Mouse (Mus musculus) cerebellum, adult 8-10 months (tissue): ENCODE results near the gene Colgalt2.
"Not testable (repeated sequence)": the region's sequence is repeated elsewhere in the genome, so short reads cannot be mapped to it uniquely, and the experiment has no call there.

Source experiments
- DNase-seq: peaks from one replicate; pipeline ENCODE4 v3.0.0; 2022

Gene Colgalt2

DNA sequence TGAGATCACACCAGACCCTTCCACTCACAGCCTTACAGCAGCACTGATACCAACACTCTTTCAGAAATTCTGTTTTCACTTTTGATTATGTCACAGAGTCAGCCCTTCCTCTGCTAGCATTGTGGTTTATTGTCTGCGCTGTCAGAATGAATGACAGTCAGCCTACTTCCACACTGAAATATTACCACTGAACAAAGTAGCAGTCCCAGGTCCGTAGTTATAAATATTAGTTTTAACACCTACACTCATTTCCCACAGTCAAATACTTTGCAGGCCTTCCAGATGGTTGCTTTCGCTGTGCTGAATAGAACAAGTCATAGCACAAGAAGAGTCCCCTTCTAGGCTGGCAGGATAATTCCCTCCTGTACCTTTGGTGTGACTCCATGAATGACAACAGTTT lies 22.7 kb downstream of the Colgalt2 start:
- DNase-seq, result no peak

DNA sequence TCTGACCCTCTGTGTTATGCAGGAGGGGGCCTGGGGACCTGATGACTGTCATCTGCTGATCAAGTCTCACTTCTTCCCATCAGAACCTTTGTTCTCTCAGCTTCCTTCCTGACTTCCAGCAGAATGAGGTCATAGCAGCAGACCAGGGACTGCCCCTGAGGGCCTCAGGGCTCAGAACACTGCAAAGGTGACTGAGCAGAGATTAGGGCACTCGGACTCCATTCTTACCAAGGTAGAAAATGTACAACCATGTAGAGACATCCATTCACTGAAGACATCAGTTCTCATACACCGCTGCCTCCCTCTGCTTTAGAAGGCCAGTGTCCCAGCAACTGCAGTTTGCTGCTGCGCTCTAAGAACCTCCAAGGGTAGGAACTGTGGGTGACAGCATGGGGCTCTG lies 23.4 kb downstream of the Colgalt2 start:
- no peak for DNase-seq

DNA sequence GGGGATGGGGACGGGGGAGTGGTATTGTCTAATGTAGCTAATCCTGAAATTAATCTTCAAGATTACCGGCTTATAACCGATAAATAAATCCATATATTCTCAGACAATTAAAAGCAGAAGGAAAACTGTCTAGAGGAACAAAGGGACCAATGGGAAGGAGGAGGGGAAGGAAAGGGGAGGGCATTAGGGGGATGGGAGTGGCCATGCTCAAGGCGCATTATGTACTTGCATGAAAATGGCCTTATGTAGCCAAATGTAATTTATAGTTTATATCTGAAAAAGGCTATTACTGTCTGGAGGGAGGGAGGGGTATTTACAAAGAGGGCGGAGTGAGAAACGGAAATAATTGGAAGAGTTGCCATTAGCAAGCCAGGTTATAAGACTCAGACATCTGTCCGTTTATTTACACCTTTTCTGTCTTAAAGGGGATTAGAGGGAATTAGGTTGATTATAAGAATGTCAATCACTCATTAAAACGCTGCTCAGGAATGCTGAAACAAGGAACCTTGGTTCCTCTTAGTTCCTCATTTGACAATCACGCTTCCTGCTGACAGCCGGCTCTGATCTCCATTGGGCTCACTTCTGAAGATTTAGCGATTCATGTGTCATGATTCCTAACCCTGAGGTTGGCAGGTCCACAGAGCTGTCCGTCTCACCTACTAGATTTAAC lies 28.4 kb downstream of the Colgalt2 start:
- no peak for DNase-seq

DNA sequence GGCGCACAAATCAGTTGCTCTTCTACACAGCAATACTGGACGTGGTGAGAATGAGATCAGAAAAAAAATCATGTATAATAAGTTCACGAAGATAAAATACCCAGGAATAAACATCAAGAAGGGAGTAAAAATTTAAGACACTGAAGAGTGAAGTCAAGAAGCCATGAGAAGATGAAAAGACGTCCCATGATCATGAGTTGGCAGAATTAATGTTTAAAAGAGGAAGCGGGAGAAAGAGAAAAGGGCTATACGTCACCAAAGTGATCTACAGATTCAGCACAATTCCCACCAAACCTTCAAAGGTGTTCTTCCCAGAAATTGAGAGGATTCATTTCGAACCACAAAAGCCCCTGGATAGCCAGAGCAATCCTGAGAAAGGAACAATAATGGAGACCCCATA lies 30.2 kb downstream of the Colgalt2 start:
- DNase-seq, result no peak

DNA sequence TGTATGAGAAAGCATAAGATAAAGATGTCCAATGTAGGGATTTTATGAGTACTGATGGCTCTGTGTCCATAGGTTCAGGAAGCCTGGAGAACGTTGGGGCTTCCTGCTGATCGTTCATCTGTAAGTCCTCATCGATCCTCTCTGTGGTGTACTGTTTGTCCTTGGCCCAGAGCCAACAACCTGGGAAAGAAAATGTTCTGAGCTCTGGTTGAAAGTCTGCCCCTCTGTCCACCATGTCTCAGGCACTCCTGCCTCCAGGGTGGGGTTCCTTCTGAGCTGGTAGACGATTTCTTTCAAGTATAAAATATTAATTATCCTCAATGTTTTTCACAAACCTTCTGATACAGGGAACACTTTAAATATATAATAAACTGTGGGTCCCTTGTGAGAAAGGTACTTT lies 34.5 kb downstream of the Colgalt2 start:
- no peak for DNase-seq

DNA sequence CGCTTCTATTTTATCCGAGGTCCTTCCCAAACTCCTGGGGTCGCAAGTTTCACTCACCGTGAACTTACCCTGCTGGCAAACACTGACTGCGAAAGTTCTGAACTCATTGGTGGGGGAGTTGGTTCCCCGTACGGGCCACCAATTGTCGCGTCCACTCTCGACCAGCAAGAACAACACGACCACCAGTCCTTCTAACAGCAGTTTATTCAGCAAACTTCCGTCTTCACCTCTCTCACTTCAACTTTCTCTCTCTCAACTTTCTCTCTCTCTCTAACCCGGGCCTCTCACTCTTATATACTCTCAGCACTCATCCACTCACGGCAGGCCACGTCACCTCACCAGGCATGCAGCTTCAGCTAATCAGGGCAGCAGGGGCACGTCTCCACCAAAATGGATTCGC lies 37.9 kb downstream of the Colgalt2 start:
- not testable (repeated sequence) for DNase-seq

DNA sequence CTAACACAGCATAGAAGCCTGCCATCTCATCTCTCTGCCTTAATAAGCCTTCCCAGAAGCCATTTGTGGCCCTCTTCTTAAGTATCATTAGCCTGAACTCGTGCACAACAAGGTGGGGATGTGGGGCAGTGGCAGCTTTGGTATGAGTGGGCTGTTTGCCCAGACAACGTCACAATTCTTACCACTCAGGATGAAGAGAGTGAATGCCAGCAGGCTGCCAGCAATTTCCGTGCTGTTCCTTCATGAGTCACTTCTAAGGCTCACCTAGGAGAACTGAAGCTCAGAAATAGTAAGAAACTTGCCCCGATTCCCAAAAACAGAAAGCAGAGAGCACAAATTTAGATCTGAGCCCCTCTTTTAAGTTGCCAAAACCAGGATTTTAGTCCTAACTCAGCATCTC lies 39.8 kb downstream of the Colgalt2 start:
- DNase-seq, result no peak

DNA sequence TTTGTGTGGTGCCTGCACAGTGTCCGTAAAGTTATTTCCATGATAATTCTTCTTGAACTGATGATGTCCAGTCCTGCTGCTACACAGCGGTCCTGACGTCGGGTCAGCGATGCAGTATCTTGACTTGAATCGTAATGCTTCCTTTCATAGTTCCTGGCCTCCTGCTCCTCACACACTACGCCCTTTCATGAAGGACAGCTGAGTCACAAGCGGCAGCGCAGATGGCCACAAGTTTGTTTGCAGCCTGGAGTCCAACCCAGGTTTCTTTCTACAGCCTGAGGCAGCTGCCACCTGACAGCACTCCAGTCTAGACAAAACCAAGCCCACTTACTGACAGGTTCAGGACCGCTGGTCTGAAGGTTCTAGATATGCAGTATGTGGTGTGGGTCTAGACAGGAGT lies 40.2 kb downstream of the Colgalt2 start:
- DNase-seq, result no peak

DNA sequence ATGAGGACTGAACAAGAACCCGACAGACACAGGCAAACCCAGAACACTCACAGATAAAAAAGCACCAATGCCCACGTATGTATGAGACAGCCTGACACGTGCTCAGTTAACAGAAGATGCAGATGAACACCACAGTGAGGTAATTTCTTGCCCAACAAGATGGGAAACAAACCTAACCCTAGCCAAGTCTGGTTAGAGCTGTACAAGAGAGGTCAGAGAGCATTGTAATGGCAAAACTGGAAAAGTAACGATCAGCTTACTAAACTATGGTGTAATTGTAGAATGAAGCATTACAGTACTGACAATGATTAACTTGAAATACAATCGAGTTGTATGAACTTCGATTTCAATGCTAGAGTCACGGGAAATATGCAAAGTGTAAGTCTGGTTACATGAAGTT lies 45.0 kb downstream of the Colgalt2 start:
- no peak for DNase-seq

DNA sequence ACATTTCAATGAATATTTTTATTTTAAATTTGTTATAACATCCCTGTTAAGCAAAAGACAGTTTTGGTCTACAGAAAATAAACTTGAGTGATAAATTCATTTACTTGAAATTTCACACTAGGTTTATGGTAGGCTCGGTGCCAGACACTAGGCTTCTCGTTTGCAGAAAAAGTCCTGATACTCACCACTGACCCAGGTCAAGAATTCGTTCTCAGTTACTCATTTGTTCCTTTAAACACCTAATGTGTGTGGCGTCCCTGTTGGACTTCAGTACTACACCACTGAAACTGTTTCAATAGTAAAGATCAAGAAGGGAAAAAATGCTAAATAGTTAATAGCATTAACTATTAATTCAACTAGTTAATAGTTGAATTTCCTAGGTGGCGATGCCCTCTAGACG lies 46.3 kb downstream of the Colgalt2 start:
- DNase-seq, result no peak

DNA sequence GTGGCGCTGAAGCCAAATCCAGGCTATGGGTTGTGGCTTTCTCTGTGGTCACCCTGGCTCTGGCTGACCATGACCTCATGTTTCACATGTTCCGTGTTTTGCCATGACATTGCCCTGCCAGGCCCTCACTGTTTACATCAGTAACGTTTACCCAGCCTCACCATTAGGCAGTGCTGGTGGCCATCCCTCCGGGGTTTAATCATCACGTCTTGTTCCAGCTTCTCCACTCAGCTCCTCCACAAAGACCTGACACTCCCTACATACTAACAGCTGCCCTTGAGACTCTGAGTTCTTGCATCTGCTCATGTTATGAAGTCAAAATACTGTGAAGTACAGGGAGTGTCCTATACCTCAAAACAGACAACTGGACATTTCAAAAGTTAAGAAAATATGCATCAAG lies 54.9 kb downstream of the Colgalt2 start:
- no peak for DNase-seq

DNA sequence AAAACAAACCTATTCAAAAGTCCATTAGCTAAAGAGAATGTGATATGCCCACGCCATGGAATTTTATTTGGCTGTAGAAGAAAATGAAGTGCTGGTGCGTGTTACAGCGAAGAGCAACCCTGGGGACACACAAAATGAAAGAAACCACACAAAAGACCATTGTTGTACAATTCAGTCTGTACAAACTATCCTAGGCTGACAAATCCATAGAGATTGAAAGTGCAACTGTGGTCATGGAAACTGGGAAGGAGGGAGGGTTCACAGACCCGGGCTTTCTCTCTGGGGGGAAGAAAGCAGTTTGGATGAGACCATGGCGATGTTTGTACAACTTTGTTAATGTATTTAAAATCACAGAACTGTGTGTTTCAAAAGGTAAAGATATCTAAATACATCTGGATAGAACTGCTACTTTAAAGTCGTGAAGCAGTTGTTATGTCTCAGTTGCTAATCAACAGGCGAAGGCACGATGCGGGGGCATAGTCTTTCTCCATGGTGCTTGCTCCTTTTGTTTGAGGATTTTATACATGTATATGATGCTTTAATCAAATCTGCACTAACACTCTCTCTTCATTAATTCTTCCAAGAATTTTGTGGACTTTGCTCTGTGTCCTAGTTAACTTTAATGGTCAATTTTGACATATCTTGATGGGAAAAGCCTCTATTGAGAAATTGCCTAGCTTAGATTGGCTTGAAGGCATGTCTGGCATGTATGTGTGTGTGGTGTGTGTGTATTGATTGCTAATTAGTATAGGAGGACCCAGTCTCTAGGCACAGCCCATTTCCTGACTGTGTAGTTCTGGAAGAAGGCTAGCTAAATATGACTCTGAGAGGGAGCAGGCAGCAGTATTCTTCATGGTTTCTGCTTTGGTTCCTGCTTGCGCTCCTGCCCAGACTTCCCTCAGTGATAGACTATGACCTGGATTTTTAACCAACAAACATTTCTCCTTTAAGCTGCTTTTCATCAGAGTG lies 55.9 kb downstream of the Colgalt2 start:
- DNase-seq, result no peak

DNA sequence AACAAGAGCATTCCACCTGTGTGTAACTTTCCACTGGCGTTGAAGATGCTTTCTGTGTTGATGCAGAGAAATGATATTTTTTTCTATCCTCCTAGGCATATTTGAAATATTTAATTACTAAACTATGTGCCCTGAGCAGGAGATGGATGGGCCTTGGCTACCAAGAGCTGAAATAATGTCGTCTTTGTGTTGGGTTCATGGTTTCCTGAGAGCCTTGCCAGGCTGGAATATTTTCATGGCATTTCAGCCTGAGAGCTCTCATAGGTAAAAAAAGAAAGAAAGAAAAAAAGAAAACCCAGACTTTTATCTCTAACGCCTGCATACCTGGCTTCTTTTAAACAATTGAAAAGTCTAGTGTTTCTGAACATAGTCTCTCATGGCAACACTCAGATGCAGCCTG lies 56.6 kb downstream of the Colgalt2 start:
- DNase-seq, result no peak

DNA sequence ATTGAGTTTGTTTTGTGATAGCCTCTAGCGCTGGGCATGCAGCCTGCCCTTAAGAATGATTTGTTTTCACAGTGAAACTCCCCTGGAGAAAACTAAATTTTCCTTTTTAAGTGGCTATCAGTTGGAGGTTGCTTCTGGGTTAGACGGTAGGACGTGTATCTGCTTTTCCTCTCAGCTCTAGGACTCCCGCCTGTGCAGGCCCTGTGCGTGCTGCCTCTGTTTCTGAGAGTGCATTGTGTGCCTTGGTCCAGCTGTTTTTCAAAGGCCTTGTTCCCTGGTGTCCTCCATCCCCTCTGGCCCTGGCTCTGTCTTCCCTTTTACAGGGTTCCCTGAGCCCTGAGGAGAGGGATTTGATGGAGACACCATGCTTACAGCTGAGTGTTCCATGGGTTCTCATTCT lies 58.0 kb downstream of the Colgalt2 start:
- DNase-seq, result no peak

DNA sequence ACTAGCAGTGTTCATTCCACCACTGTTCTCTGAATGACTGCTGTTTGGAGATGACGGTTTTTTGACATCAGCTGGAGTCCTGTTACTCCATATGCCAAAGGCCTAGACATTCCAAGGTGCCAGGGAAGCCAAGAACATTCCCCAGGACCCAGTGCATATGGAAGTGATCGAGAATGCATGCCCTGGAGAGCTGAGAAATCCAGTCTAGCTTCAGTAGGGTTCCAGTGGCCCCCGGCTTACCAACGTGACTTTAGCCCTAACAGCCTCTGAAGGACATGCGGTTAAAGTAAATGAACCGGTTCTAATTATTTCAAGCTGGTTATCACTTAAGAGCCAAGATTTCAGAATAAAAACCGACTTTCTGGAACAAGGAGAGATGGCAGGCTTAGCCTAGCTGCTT lies 59.4 kb downstream of the Colgalt2 start:
- DNase-seq, result no peak

DNA sequence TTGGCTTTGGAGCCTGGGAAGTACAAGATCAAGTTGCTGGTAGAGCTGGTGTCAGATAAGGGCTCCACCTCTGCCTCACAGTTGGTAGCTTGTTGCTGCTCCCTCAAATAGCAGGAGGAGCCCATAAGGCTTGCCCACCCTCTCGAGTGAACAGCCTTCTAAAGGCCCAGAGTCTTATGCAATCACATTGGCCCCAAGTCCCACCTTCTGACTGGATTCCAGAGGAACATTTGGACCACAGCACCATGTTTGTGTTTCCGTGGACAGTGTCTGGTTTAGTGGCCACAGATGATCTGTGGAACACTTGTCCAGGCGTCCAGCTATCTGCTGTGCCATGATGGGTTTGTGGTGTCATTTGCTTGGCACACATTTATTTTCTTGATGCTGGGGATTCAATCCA lies 61.3 kb downstream of the Colgalt2 start:
- DNase-seq, result no peak

DNA sequence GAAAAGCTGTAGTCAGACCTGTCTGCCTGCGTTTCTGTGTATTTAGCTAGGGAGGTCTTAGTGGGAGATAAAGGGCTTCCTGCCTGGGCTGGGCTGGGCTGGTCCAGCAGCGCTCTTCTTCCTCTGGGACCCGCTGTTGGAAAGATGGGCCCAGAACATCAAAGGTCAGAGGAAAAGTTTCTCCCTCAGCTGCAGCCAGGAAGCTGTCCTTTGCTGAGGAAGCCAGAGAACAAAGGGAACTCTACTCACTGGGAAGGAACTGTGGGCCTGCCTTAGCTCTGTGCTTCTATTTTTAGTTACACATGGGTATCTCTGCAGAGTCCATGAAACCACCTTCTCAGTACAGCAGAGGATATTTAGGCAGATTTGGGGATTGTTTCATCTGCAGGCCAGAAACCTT lies 62.2 kb downstream of the Colgalt2 start:
- no peak for DNase-seq

DNA sequence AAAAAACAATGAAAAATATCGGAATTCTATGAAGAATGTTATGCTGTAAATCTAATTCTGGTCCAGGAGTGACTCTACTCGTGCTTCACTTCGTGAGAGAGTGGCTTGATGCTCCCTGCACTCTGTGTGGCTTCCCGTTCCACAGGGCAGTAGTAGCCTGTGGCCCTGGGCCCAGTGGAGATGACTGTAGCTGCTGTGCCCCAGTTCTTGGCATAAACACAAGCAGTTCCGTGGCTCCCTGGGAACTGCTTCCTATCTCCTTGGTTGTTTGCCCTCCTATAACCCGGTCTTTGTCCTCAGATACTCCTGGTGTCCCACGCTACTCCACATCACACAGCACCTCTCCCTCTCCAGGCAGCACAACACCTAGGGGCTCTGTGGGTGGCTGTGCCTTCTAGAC lies 62.7 kb downstream of the Colgalt2 start:
- no peak for DNase-seq

DNA sequence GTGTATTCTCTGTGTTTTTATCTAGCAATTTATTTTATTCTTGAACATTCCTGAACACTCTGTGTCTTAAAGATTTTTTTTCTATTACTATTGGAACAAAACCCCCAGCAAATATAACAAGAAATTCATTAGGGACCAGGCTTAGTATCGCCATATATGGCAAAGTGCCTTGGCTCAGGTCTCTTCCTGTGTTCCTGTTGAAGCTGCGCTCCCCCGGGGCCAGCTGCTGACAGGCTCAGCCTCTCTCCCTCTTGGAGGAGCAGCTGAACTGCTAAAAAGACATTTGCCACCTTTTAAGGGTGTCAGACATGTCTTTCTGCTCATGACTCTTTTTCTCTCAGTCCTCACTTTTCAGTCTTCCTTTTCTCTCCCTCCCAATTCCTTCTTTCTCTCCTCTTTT lies 66.7 kb downstream of the Colgalt2 start:
- no peak for DNase-seq

DNA sequence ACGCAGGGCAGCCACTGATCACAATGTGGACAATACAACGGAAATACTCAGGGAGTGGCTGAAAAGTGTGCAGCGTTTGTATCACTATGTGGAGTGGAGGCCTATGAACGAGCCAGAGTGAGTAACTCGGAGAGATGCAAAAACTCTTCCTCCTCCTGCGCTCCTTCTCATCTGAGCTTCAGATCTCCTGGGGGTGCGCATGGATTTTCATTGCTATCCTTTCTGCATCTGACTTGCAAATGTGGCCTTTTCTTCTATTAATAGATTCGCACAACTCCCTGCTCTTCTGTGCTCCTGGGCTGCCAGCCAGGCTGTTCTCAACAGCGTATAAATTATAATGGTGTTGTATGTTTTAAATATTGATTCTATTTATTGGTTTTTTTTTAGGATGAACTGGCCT lies 68.8 kb downstream of the Colgalt2 start:
- DNase-seq, result no peak

DNA sequence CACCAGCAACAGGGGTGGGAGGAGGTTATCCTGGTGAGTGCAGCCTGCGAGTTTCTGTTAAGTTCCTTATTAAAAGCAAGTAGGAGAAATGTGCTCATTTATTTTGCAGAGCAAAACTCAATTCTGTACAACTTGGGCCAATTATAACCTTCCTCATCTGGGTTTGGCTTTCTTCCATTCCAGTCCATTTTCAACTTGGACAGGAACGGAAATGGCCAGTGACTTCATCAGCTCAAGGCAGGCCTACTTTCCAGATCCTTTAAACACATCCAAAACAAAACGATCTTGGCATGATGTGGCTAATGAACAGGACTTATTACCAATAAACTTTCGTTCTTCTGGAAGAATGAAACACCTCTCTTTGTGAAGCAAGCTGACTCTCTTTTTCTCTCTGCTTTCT lies 76.5 kb downstream of the Colgalt2 start:
- no peak for DNase-seq

DNA sequence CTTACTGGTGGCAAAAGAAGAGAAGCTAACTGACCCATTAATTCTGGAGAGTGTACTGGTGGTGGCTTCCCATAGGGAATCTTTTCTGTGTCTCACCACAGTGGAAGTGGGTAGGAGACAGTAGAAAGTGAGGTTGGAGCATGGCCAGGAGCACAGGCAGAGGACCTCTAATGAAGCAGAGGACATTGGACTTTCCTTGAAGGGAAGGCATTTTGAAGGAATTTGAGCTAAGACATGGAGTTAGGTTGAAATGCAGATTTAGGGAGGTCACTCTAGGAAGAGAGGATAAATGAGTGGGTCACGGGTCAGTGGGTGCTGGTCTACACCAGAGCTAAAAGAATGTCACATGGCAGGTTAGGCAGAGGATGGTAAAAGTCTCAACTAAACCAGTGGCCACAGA lies 91.2 kb downstream of the Colgalt2 start:
- no peak for DNase-seq

DNA sequence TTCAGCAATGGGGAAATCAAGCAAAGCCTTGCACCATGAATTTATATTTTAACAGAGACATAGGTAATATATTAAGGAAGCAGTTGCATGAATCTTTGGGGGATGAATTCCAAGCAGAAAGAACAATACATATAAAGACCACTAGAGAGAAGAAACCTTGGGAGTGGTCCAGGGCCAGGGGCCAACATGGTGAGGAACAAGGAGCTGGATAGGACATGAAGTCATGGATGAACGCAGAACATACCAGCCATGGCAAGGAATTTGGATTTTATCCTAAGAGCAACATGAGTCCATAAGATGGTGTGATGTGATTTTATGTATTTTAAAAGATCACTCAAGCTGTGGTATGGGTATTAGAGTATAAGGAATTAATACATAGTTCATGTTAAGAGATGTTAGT lies 92.6 kb downstream of the Colgalt2 start:
- DNase-seq, result no peak

DNA sequence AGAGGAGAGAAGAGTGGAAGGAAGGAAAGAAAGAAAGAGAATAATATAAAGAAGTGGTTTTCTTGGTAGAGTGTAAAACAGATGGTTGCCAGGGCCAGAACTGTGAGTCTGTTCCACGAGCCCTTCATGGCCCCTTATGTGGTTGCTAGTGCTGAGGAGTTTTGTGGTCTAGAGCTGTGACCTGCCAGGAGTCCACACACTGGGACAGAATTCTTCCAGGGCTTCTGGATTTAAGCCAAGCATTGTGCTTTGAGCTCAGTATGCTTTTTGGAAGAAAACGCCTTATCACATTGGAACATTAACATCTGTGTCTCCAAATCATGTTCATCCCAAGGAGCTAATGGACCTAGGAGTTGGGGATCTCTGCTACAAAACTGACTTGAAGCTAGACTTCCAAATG lies 97.2 kb downstream of the Colgalt2 start:
- no peak for DNase-seq

DNA sequence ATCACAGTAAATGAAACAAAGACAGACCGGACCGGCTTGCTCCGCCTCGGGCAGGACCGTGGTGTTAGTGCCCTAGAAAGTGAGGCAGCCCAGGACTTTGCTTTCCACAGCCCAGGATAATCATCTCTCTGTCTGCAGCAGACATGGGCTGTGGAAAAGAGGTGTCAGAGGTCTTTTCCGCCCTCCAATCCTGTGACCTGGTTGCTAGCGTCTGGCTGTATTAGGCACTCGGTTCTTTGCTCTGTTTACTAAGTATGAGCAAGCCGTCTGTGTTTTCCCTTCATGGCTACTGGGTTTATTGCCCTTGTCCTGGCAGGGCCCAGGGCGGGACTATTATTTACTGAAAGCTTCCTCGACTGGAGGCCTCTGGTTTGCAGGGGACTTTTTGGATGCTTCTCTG lies 98.0 kb downstream of the Colgalt2 start:
- no peak for DNase-seq
